Mouse (Mus musculus): ENCODE data around the gene Nxpe4. TPM values are rescaled to one million over a fixed set of nuclear protein-coding genes. Genes with fewer than 3 reads are reported as not detected.
"Not testable (repeated sequence)": the region's sequence is repeated elsewhere in the genome, so short reads cannot be mapped to it uniquely, and the experiment has no call there.

Gene Nxpe4
- total and polyA plus RNA-seq, 2 experiments: 0.07 to 0.55 TPM

DNA sequence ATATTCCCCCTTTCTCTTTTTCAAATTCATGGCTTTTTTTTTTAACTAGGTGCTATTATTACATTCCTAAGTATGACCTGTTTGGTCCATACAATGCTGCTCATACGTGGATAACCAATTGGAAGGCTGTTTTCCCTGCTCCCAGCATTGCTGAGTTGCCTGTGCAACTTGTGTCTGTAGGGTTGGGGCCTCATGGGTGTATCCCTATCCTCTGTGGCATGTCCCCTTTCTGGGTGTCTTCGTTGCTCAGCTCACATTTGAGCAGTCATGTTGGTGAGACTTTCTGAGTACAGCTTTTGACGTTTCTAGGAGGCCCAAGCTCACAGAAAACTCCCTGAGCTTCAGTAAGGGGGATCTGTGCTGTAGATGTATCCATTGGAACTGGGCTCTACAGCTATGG, 242.9 kb downstream of the Nxpe4 start:
- H3K4me1 ChIP-seq (ENCODE audit: control insufficient read depth, insufficient read depth, low read length): no peaks in the 10 kb centered on the region
- H3K79me2 ChIP-seq (ENCODE audit: control insufficient read depth, insufficient read depth, low read length): no peaks in the 10 kb centered on the region
- H3K9ac ChIP-seq (ENCODE audit: low read depth, low read length): no peak overlapping the region
- WGBS: 49% methylated on average over 3 of the region's 3 CpGs
- H3K4me3 ChIP-seq (ENCODE audit: insufficient read depth, low read depth, low read length): no peak overlapping the region
- no peak for TF ChIP-seq POLR2A (IDR thresholded peaks at IDR 0.05; ENCODE audit: extremely low read depth, insufficient read depth, low read length)
- DNase-seq (ENCODE audit: extremely low read depth, low read depth, low spot score): no peak
- no peak overlapping the region for H3K27ac ChIP-seq (replicated peaks; ENCODE audit: insufficient read depth, low read depth, low read length)
- no peaks in the 10 kb centered on the region for H3K36me3 ChIP-seq (ENCODE audit: control insufficient read depth, insufficient read depth, low read length)
- H3K27me3 ChIP-seq (ENCODE audit: control insufficient read depth, insufficient read depth, low read length): no peaks in the 10 kb centered on the region; the same call in 1 of the 2 replicates

DNA sequence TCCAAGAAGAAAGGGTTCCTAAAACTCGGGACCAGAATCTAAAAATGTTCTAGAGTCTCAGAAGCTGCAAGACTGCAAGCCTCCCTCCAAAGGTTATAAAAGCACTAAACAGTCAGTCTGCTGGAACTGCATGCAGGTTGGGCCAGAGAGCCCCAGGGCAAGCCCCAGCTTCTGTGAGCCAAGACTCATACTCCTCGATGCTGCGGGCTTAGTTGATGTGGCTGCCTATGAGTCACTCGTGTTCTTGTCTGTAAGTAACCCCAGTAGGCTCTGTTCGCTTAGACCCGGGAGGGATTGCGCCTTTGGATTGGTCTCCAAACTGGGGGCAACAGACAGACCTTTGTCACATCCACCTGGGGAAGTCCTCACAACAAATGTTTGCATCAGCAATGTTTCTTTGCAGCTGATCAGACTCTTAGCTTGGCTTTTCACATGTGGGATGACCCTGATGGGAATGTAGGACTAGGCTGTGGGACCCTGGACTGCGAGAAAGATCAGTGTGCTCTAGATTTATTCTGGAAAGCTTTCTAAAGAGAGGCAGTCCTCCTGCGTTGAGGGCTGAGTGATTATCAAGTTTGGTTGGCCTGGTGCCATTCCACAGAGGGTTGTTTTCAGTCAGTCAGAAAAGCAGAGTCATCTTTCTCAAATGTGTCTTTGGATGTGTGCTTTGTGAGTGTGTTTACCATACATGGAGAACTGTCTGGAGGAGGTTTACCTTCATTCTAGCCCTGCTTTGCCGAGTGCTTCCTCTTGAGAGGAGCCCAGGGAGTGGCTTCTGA, 245.9 kb downstream of the Nxpe4 start:
- no peaks in the 10 kb centered on the region for H3K36me3 ChIP-seq (ENCODE audit: control insufficient read depth, insufficient read depth, low read length)
- H3K27me3 ChIP-seq (ENCODE audit: control insufficient read depth, insufficient read depth, low read length): no peaks in the 10 kb centered on the region; the same call in 1 of the 2 replicates
- H3K79me2 ChIP-seq (ENCODE audit: control insufficient read depth, insufficient read depth, low read length): no peaks in the 10 kb centered on the region
- 67% methylated on average over 10 of the region's 10 CpGs for WGBS
- DNase-seq (ENCODE audit: extremely low read depth, low read depth, low spot score): no peak
- H3K27ac ChIP-seq (replicated peaks; ENCODE audit: insufficient read depth, low read depth, low read length): no peak overlapping the region
- no peak overlapping the region for H3K4me3 ChIP-seq (ENCODE audit: insufficient read depth, low read depth, low read length)
- no peak overlapping the region for H3K9ac ChIP-seq (ENCODE audit: low read depth, low read length)
- TF ChIP-seq POLR2A (IDR thresholded peaks at IDR 0.05; ENCODE audit: extremely low read depth, insufficient read depth, low read length) (no peak), CTCF (IDR thresholded peaks at IDR 0.05; ENCODE audit: low read depth, low read length) (no peak)
- no peaks in the 10 kb centered on the region for H3K4me1 ChIP-seq (ENCODE audit: control insufficient read depth, insufficient read depth, low read length)

DNA sequence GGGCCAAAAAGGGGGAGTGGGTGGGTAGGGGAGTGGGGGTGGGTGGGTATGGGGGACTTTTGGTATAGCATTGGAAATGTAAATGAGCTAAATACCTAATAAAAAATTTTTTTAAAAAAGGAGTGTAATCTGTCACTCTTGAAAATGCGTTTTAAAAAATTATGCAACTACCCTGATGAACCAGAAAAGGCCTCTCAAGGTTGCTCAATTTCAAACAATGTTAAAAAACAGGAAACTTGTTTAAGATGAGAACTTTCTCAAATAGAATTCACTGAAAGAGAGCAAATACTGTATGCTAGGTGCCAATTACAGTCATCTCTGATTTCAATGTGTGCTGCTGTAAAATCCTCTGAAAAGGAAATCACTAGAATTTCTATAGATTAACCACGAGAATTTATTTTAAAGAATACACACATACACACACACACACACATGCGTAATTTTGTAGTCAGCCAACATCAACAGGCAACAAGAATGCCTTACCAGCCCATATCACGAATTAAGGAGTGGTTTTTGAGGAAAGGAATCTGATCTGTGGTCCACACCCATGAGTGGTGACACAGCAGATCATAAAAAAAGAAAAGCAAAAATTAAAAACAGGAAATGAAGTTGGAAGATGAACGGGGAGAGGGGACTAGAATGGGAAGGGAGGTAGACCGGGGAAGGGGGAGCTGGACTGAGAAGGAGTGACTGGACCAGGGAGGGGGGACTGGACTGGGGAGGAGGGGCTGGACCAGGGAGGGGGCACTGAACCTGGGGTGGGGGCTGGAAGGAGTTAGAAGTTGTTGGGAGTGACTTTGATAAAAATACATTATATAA, 248.6 kb downstream of the Nxpe4 start:
- Histone ChIP-seq H3K27me3 (ENCODE audit: control insufficient read depth, insufficient read depth, low read length) (no peaks in the 10 kb centered on the region), H3K79me2 (ENCODE audit: control insufficient read depth, insufficient read depth, low read length) (no peaks in the 10 kb centered on the region), H3K9ac (ENCODE audit: low read depth, low read length) (no peak overlapping the region), H3K4me3 (ENCODE audit: insufficient read depth, low read depth, low read length) (no peak overlapping the region), H3K36me3 (ENCODE audit: control insufficient read depth, insufficient read depth, low read length) (no peaks in the 10 kb centered on the region), H3K4me1 (ENCODE audit: control insufficient read depth, insufficient read depth, low read length) (no peaks in the 10 kb centered on the region), H3K27ac (replicated peaks; ENCODE audit: insufficient read depth, low read depth, low read length) (no peak overlapping the region)
- DNase-seq (ENCODE audit: extremely low read depth, low read depth, low spot score): no peak
- TF ChIP-seq CTCF (IDR thresholded peaks at IDR 0.05; ENCODE audit: low read depth, low read length): no peak
- no peak for TF ChIP-seq POLR2A (IDR thresholded peaks at IDR 0.05; ENCODE audit: extremely low read depth, insufficient read depth, low read length)
- 70% methylated on average over 6 of the region's 6 CpGs for WGBS

- Histone ChIP-seq H3K27me3 (ENCODE audit: control insufficient read depth, insufficient read depth, low read length) (no peaks in the 10 kb centered on the region), H3K36me3 (ENCODE audit: control insufficient read depth, insufficient read depth, low read length) (no peaks in the 10 kb centered on the region), H3K27ac (replicated peaks; ENCODE audit: insufficient read depth, low read depth, low read length) (no peak overlapping the region), H3K4me3 (ENCODE audit: insufficient read depth, low read depth, low read length) (no peak overlapping the region), H3K9ac (ENCODE audit: low read depth, low read length) (no peak overlapping the region), H3K4me1 (ENCODE audit: control insufficient read depth, insufficient read depth, low read length) (no peaks in the 10 kb centered on the region), H3K79me2 (ENCODE audit: control insufficient read depth, insufficient read depth, low read length) (no peaks in the 10 kb centered on the region)
- WGBS: 85% methylated on average over 2 of the region's 2 CpGs
- TF ChIP-seq POLR2A (IDR thresholded peaks at IDR 0.05; ENCODE audit: extremely low read depth, insufficient read depth, low read length) (no peak), CTCF (IDR thresholded peaks at IDR 0.05; ENCODE audit: low read depth, low read length) (no peak)
- no peak for DNase-seq (ENCODE audit: extremely low read depth, low read depth, low spot score)
These were observed 251.8 kb downstream of the Nxpe4 start for GRCm38 (mm10) chr9:48413591-48413990.

DNA sequence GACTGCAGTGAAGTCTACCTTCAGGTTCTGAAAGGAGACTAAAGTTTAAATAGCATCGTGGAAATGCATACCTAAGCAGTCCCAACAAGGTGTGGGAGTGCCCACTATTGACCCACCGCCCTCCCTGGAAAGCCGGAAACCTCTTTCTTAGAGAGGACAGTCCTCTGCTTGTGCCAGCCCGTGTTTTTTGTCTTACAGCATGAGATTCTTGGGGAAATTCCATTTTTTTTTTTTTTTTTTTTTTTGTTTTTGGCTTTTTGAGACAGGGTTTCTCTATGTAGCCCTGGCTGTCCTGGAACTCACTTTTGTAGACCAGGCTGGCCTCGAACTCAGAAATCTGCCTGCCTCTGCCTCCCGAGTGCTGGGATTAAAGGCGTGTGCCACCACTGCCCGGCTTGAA, 255.5 kb downstream of the Nxpe4 start:
- H3K4me3 ChIP-seq (ENCODE audit: insufficient read depth, low read depth, low read length); H3K36me3 ChIP-seq (ENCODE audit: control insufficient read depth, insufficient read depth, low read length); H3K9ac ChIP-seq (ENCODE audit: low read depth, low read length); H3K4me1 ChIP-seq (ENCODE audit: control insufficient read depth, insufficient read depth, low read length); DNase-seq (ENCODE audit: extremely low read depth, low read depth, low spot score); H3K27me3 ChIP-seq (ENCODE audit: control insufficient read depth, insufficient read depth, low read length); H3K79me2 ChIP-seq (ENCODE audit: control insufficient read depth, insufficient read depth, low read length): not testable (repeated sequence)
- 0 out of 2 replicates have a peak overlapping the region, but pooled peaks have one; percentile 35 for H3K27ac ChIP-seq (replicated peaks; ENCODE audit: insufficient read depth, low read depth, low read length)
- WGBS: 88% methylated on average over 8 of the region's 8 CpGs

- 63% methylated on average over 3 of the region's 3 CpGs for WGBS
- DNase-seq (ENCODE audit: extremely low read depth, low read depth, low spot score): peak; percentile 24
- Histone ChIP-seq H3K27ac (replicated peaks; ENCODE audit: insufficient read depth, low read depth, low read length) (no peak overlapping the region), H3K9ac (ENCODE audit: low read depth, low read length) (no peak overlapping the region), H3K4me1 (ENCODE audit: control insufficient read depth, insufficient read depth, low read length) (no peaks in the 10 kb centered on the region), H3K4me3 (ENCODE audit: insufficient read depth, low read depth, low read length) (no peak overlapping the region), H3K36me3 (ENCODE audit: control insufficient read depth, insufficient read depth, low read length) (no peaks in the 10 kb centered on the region), H3K79me2 (ENCODE audit: control insufficient read depth, insufficient read depth, low read length) (no peaks in the 10 kb centered on the region), H3K27me3 (ENCODE audit: control insufficient read depth, insufficient read depth, low read length) (no peaks in the 10 kb centered on the region)
- TF ChIP-seq POLR2A (IDR thresholded peaks at IDR 0.05; ENCODE audit: extremely low read depth, insufficient read depth, low read length) (no peak), CTCF (IDR thresholded peaks at IDR 0.05; ENCODE audit: low read depth, low read length) (no peak)
These were observed 256.2 kb downstream of the Nxpe4 start for GRCm38 (mm10) chr9:48417994-48418393.

All from liver, adult 2 months (tissue).